Mouse (Mus musculus): ENCODE results near the gene Tuft1.
"Not testable (repeated sequence)": the region's sequence is repeated elsewhere in the genome, so short reads cannot be mapped to it uniquely, and the experiment has no call there.

GRCm38 (mm10) chr3:94690162-94690561 lies 31.5 kb upstream of the Tuft1 start:
- TF ChIP-seq CTCF, POLR2A (IDR thresholded peaks at IDR 0.05; ENCODE audit: insufficient read depth, low read depth, low read length): not testable (repeated sequence)

Data from olfactory bulb, adult 2 months (tissue).